Mouse (Mus musculus): ENCODE results near the gene Cenpo. TPM values are rescaled to one million over a fixed set of nuclear protein-coding genes. Genes with fewer than 3 reads are reported as not detected.

The Cenpo gene
- total and polyA plus RNA-seq, 3 experiments = 29.2 to 35.5 TPM; not detected in 1

GRCm38 (mm10) chr12:4267765-4268164 lies 33.7 kb upstream of the Cenpo start (continued):
- TF ChIP-seq CHD1 (IDR thresholded peaks at IDR 0.05; ENCODE audit: low read depth, low read length) = no peak

- Histone ChIP-seq H3K79me2 (ENCODE audit: control insufficient read depth, insufficient read depth, low read length, poor library complexity) (no peaks in the 10 kb centered on the region), H3K27ac (ENCODE audit: control insufficient read depth, low read depth, low read length) (no peak overlapping the region), H3K27me3 (ENCODE audit: control insufficient read depth in 1 of 2, insufficient read depth in 2 of 2, low read length in 2 of 2) (no peaks in the 10 kb centered on the region), H3K4me1 (ENCODE audit: control insufficient read depth in 1 of 2, insufficient read depth in 2 of 2, low read length in 2 of 2) (peaks cover 0 to 3% of the 10 kb centered on the region in 2 experiments; a peak in 1 of 4 replicates), H3K9ac (ENCODE audit: control insufficient read depth, low read depth, low read length, poor library complexity, severe bottlenecking) (no peak overlapping the region), H3K9me3 (replicated peaks; ENCODE audit: insufficient read depth, low read length) (no peaks in the 10 kb centered on the region), H3K36me3 (ENCODE audit: control insufficient read depth in 1 of 2, insufficient read depth in 2 of 2, low read length in 2 of 2) (peaks cover 0 to 10% of the 10 kb centered on the region in 2 experiments; a peak in 2 of 4 replicates), H3K4me3 (ENCODE audit: control insufficient read depth in 1 of 2, insufficient read depth in 1 of 2, low read depth in 2 of 2, low read length in 2 of 2) (no peak overlapping the region)
- peak; percentile 43 for DNase-seq (ENCODE audit: low read depth, low spot score)
- TF ChIP-seq EP300 (IDR thresholded peaks at IDR 0.05; ENCODE audit: low read depth in 1 of 2, low read length in 2 of 2) (peak in 1 of 2 experiments; percentile 48; a peak in 1 of 4 replicates), E2F4 (IDR thresholded peaks at IDR 0.05; ENCODE audit: borderline replicate concordance, low read depth, low read length) (no peak), GATA1 (IDR thresholded peaks at IDR 0.05; ENCODE audit: low read depth, low read length) (peak; percentile 54; the same call in 1 of the 2 replicates), RCOR1 (IDR thresholded peaks at IDR 0.05; ENCODE audit: low read depth, low read length) (peak; percentile 45; the same call in 1 of the 2 replicates)
These were observed 18.9 kb upstream of the Cenpo start for GRCm38 (mm10) chr12:4252742-4253655.

- Histone ChIP-seq H3K9me3 (replicated peaks; ENCODE audit: insufficient read depth, low read length) (no peaks in the 10 kb centered on the region), H3K27me3 (ENCODE audit: control insufficient read depth in 1 of 2, insufficient read depth in 2 of 2, low read length in 2 of 2) (no peaks in the 10 kb centered on the region), H3K36me3 (ENCODE audit: control insufficient read depth in 1 of 2, insufficient read depth in 2 of 2, low read length in 2 of 2) (peaks cover 0 to 8% of the 10 kb centered on the region in 2 experiments; a peak in 2 of 4 replicates), H3K79me2 (ENCODE audit: control insufficient read depth, insufficient read depth, low read length, poor library complexity) (no peaks in the 10 kb centered on the region), H3K9ac (ENCODE audit: control insufficient read depth, low read depth, low read length, poor library complexity, severe bottlenecking) (no peak overlapping the region), H3K27ac (ENCODE audit: control insufficient read depth, low read depth, low read length) (no peak overlapping the region), H3K4me3 (ENCODE audit: control insufficient read depth in 1 of 2, insufficient read depth in 1 of 2, low read depth in 2 of 2, low read length in 2 of 2) (no peak overlapping the region), H3K4me1 (ENCODE audit: control insufficient read depth in 1 of 2, insufficient read depth in 2 of 2, low read length in 2 of 2) (peaks cover 0 to 3% of the 10 kb centered on the region in 2 experiments; a peak in 1 of 4 replicates)
- DNase-seq (ENCODE audit: low read depth, low spot score) = no peak
- TF ChIP-seq MAZ (IDR thresholded peaks at IDR 0.05; ENCODE audit: low read depth, low read length) (no peak), MYB (IDR thresholded peaks at IDR 0.05; ENCODE audit: low read depth, low read length) (no peak), NRF1 (IDR thresholded peaks at IDR 0.05; ENCODE audit: insufficient read depth, low read depth, low read length, poor library complexity, severe bottlenecking) (no peak), SIN3A (IDR thresholded peaks at IDR 0.05; ENCODE audit: low read length) (no peak)
These were observed 15.7 kb upstream of the Cenpo start for GRCm38 (mm10) chr12:4249786-4250185.

- Histone ChIP-seq H3K9me3 (replicated peaks; ENCODE audit: insufficient read depth, low read length) (no peaks in the 10 kb centered on the region), H3K36me3 (ENCODE audit: control insufficient read depth in 1 of 2, insufficient read depth in 2 of 2, low read length in 2 of 2) (peaks cover 0 to 2% of the 10 kb centered on the region in 2 experiments; a peak in 2 of 4 replicates), H3K4me1 (ENCODE audit: control insufficient read depth in 1 of 2, insufficient read depth in 2 of 2, low read length in 2 of 2) (peaks cover 0 to 3% of the 10 kb centered on the region in 2 experiments; a peak in 3 of 4 replicates), H3K27me3 (ENCODE audit: control insufficient read depth in 1 of 2, insufficient read depth in 2 of 2, low read length in 2 of 2) (no peaks in the 10 kb centered on the region), H3K9ac (ENCODE audit: control insufficient read depth, low read depth, low read length, poor library complexity, severe bottlenecking) (no peak overlapping the region), H3K27ac (ENCODE audit: control insufficient read depth, low read depth, low read length) (no peak overlapping the region), H3K79me2 (ENCODE audit: control insufficient read depth, insufficient read depth, low read length, poor library complexity) (no peaks in the 10 kb centered on the region), H3K4me3 (ENCODE audit: control insufficient read depth in 1 of 2, insufficient read depth in 1 of 2, low read depth in 2 of 2, low read length in 2 of 2) (no peak overlapping the region)
- DNase-seq (ENCODE audit: low read depth, low spot score) = peak; percentile 18
- peak; percentile 90 for TF ChIP-seq POLR2AphosphoS2 (IDR thresholded peaks at IDR 0.05; ENCODE audit: low read length)
- TF ChIP-seq MYB (IDR thresholded peaks at IDR 0.05; ENCODE audit: low read depth, low read length) = no peak
These were observed 11.6 kb upstream of the Cenpo start for GRCm38 (mm10) chr12:4245742-4246141.

Data from MEL (cell line).